Mouse (Mus musculus) neural tube, embryonic 11.5 days (tissue): ENCODE measurements around the gene Myg1. TPM values are rescaled to one million over a fixed set of nuclear protein-coding genes. Genes with fewer than 3 reads are reported as not detected.

Source experiments
- ATAC-seq: fragments of 200-750 bp; cut with Nextera tagmentation; 2 replicates; pipeline ENCODE4 v1.8.0; 2017; ENCODE audit warnings: moderate number of reproducible peaks, mild to moderate bottlenecking, moderate TSS enrichment, moderate library complexity; ENCODE audit not compliant: insufficient read depth, low FRiP score, low TSS enrichment
- DNase-seq: peaks from one replicate; pipeline ENCODE4 v3.0.0-alpha.2; 2015; ENCODE audit warnings: low spot score
- H3K27ac ChIP-seq: fragments of 300-500 bp; sonication (generic); 2 replicates; pipeline ENCODE4 v1.5.1; 2014; ENCODE audit warnings: low read depth, mild to moderate bottlenecking, low read length
- H3K27me3 ChIP-seq: fragments of 300-500 bp; sonication (generic); 2 replicates; pipeline ENCODE4 v1.6.1; 2014; ENCODE audit warnings: mild to moderate bottlenecking, low read length, mixed read lengths; ENCODE audit not compliant: control insufficient read depth, insufficient read depth
- H3K36me3 ChIP-seq: fragments of 300-500 bp; sonication (generic); 2 replicates; pipeline ENCODE4 v1.6.1; 2014; ENCODE audit warnings: mild to moderate bottlenecking, low read length, moderate library complexity, mixed read lengths; ENCODE audit not compliant: control insufficient read depth, insufficient read depth
- H3K4me1 ChIP-seq: fragments of 300-500 bp; sonication (generic); 2 replicates; pipeline ENCODE4 v1.6.1; 2014; ENCODE audit warnings: low read length, mixed read lengths; ENCODE audit not compliant: control insufficient read depth, insufficient read depth
- H3K4me2 ChIP-seq: fragments of 300-500 bp; sonication (generic); 2 replicates; pipeline ENCODE4 v1.6.1; 2014; ENCODE audit warnings: low read depth, mild to moderate bottlenecking, moderate library complexity
- H3K4me3 ChIP-seq: fragments of 300-500 bp; sonication (generic); 2 replicates; pipeline ENCODE4 v1.5.1; 2014; ENCODE audit warnings: low read depth, low read length
- H3K9ac ChIP-seq: fragments of 300-500 bp; sonication (generic); 2 replicates; pipeline ENCODE4 v1.6.1; 2014; ENCODE audit warnings: mild to moderate bottlenecking, low read length
- H3K9me3 ChIP-seq: fragments of 300-500 bp; sonication (generic); 2 replicates; pipeline ENCODE4 v1.6.1; 2016; ENCODE audit warnings: low read length; ENCODE audit not compliant: control insufficient read depth
- WGBS: fragments of 180-500 bp; shearing (Covaris S2); extraction: QIAGEN DNeasy Blood & Tissue Kit; methylation state at CpG from one replicate; pipeline ENCODE4 v1.1.7; 2014; 5-methylcytosine and 5-hydroxymethylcytosine counted together
- polyA plus RNA-seq: library from polyadenylated mRNA; unstranded; fragments of >200 nt; fragmentation: Nextera tagmentation; extraction: Ambion mirVana; gene quantifications from 2 replicates; pipeline ENCODE4 v1.2.1, GENCODE M21; 2014

The Myg1 gene
- polyA plus RNA-seq, 1 experiment from 2014 or later, result 102 TPM

DNA sequence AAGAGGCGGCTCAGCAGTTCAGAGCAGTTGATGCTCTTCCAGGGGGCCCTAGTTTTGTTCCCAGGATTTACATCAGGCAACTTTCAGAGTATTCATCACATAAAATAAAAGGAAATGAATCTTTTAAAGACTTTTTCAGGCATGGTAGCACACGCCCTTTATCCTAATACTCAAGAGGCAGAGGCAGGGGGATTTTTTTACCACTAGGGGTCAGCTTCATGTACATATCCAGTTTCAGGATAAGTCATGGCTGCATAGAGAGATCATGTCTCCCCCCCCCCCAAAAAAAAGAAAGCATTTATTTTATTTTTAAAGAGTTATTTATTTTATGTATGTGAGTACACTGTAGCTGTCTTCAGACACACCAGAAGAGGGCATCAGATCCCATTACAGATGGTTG is 22.5 kb downstream of the Myg1 start:
- no peak for ATAC-seq
- no peak overlapping the region for H3K4me3 ChIP-seq
- DNase-seq, result no peak
- no peaks in the 10 kb centered on the region for H3K36me3 ChIP-seq
- H3K27me3 ChIP-seq, result peaks cover 11% of the 10 kb centered on the region
- peaks cover 23% of the 10 kb centered on the region for H3K4me1 ChIP-seq
- H3K4me2 ChIP-seq, result no peak overlapping the region
- no peak overlapping the region for H3K9ac ChIP-seq
- H3K9me3 ChIP-seq, result no peaks in the 10 kb centered on the region
- no peak overlapping the region for H3K27ac ChIP-seq
- WGBS, result 90% methylated on average over 2 of the region's 2 CpGs

DNA sequence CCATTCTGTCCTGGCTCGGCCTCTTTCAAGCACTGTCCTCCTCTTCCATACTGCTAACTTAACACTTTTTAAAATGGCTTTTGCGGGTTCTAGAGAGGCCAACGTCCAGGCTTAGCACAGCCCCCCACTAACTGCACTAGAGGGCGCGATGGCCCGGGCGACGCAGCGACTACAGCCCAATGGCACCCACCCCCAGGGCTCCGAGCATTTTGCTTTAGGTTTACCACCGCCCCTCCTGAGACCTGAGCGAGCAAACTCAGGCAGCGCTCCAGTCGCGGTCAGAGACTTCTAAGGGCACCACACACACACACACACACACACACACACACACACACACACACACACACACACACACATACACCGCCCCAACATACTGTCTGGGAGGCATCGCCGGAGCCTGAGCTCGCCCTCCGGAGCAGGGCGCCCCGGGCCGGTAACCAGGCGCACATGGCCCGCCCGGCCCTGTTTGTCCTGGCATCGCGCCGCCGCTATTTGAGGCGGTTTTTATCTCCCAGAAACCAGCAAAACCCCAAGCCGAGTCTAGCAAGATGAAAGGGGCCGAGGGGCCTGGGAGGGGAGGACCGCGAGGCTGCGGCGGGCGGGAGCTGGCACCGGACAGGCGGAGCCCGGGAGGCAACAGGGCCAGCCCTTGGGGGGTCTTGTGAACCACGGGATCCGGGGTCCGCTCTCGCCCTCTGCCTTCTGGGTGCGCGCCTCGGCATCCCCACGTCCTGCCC is 23.8 kb downstream of the Myg1 start:
- Histone ChIP-seq H3K4me1 (peaks cover 20% of the 10 kb centered on the region), H3K9me3 (no peaks in the 10 kb centered on the region), H3K4me3 (peak overlapping the region; percentile 34), H3K36me3 (no peaks in the 10 kb centered on the region), H3K4me2 (peak overlapping the region; percentile 72), H3K9ac (peak overlapping the region; percentile 71), H3K27me3 (peaks cover 11% of the 10 kb centered on the region), H3K27ac (peak overlapping the region; percentile 81)
- ATAC-seq, result peak; percentile 60
- DNase-seq, result peak; percentile 78
- under 1% methylated on average over 44 of the region's 49 CpGs for WGBS

DNA sequence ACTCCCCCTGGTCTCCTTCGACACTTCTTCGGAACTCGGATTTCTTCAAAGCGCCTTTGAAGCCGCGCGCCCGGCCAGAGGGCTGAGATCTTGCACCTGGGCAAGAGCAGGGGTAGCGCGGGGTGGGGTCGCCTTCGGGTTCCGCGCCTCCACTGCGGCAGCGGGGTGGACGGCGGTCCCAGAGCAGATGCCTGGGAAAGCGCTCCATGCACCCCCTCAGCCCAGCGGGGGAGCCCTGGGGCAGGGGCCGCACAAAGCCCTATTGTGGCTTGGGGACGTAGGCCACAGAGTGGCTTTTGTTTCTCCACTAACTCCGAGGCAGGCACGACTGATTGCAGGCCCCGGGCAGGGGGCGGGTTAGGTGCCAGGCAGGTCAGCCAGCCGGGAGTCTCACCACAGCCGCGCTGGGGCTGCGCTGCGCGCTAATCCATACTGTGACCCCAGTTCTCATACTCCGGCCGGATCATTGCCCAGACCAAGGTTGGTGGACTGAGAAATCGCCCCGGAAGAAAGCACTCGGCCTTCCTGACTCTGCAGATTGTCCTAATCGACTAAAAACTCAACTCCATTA is 24.4 kb downstream of the Myg1 start:
- Histone ChIP-seq H3K36me3 (no peaks in the 10 kb centered on the region), H3K4me1 (peaks cover 20% of the 10 kb centered on the region), H3K9me3 (no peaks in the 10 kb centered on the region), H3K4me2 (peak overlapping the region; percentile 72), H3K27me3 (peaks cover 11% of the 10 kb centered on the region), H3K4me3 (peak overlapping the region; percentile 34), H3K27ac (peak overlapping the region; percentile 81), H3K9ac (peak overlapping the region; percentile 71)
- WGBS, result under 1% methylated on average over 37 of the region's 38 CpGs
- ATAC-seq (peak; percentile 78), DNase-seq (peak; percentile 83)

DNA sequence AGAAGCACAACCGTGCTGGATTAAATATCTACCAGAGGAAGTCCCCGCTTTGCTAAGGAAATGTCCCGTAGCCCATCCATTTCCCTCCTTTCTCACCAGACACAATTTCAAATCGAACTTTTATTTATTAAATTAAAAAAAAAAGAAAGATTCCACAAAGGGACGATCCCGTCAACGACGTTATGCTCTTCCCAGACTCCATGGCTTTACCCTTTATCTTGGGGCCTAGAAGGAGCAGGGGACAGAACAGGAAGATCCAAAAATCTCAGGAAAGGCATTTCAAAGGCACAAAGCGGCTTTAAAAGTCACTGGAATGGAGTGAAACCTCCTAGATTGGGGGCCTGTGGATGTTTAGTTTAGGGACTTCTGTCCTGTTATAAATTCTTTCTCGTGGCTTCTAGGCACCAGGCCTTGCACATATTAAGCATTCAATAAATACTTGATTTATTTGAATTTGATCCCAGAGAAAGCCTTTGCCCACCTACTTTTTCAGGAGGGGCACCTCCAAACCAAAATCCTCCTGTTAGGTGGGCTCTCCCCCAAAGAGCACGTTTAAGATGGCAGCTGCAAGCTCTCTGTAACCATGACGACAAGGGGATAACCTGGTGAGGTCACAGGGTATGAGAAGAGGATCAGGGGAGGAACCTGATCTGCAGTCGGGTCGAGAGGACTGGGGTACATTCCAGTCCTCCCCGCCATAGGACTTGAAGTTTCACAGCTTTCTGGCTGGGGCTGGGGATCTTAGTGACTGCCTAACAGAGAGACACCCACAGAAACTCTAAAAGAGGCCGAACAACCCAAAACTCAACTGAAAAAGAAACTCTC is 25.2 kb downstream of the Myg1 start:
- peaks cover 11% of the 10 kb centered on the region for H3K27me3 ChIP-seq
- H3K9me3 ChIP-seq, result no peaks in the 10 kb centered on the region
- ATAC-seq, result no peak
- H3K4me2 ChIP-seq, result peak overlapping the region; percentile 72
- H3K9ac ChIP-seq, result peak overlapping the region; percentile 71; the same call in 1 of the 2 replicates
- no peaks in the 10 kb centered on the region for H3K36me3 ChIP-seq
- H3K4me3 ChIP-seq, result no peak overlapping the region; the same call in 1 of the 2 replicates
- no peak for DNase-seq
- H3K27ac ChIP-seq, result peak overlapping the region; percentile 81
- H3K4me1 ChIP-seq, result peaks cover 20% of the 10 kb centered on the region
- WGBS, result 19% methylated on average over 16 of the region's 16 CpGs

DNA sequence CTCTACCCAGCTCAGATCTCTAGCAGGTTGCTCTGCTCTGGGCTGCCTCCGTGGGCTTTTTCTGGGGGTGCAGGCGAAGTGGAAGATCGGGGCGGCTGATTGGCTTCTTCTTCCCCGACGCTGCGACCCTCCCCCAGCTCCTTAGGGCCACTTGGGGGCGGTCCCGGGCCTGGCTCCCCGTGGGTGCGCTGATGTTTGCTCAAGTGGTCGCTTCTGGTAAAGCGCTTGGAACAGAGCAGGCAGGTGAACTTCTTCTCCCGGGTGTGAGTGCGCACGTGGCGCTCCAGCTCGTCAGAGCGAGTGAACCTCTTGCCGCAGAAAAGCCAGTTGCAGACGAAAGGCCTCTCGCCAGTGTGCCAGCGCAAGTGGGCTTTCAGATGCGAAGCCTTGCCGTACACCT is 26.6 kb downstream of the Myg1 start:
- Histone ChIP-seq H3K9ac (peak overlapping the region; percentile 32; the same call in 1 of the 2 replicates), H3K4me1 (peaks cover 20% of the 10 kb centered on the region), H3K27ac (no peak overlapping the region)

DNA sequence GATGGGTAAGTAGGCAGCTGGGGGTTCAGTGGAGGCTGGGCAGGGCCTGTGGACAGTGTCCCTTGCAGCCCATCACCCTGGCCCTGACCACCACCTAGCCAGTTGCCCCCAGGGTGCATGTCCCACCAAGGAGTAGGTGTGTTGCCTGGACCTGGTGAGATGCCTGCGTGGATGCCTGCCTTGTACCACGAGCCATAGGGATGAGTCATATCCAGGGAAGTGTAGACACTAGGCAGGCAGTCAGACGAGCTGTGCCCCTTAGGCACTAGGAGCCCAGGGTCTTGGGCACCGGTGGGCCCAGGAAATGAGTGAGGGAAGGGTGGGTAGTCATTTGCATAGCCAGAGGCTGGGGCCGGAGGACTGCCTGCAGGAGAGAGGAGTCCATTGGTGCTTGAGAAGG is 27.3 kb downstream of the Myg1 start:
- peaks cover 11% of the 10 kb centered on the region for H3K27me3 ChIP-seq
- DNase-seq (no peak), ATAC-seq (no peak)
- H3K9me3 ChIP-seq, result no peaks in the 10 kb centered on the region
- WGBS, result 24% methylated on average over 5 of the region's 5 CpGs
- no peak overlapping the region for H3K4me3 ChIP-seq
- no peaks in the 10 kb centered on the region for H3K36me3 ChIP-seq
- H3K4me1 ChIP-seq, result peaks cover 20% of the 10 kb centered on the region
- no peak overlapping the region for H3K9ac ChIP-seq
- H3K27ac ChIP-seq, result no peak overlapping the region
- no peak overlapping the region; the same call in 1 of the 2 replicates for H3K4me2 ChIP-seq

More for the DNA sequence above, 26.6 kb downstream of the Myg1 start:
- ATAC-seq (no peak), DNase-seq (peak; percentile 55)
- Histone ChIP-seq H3K9me3 (no peaks in the 10 kb centered on the region), H3K4me2 (peak overlapping the region; percentile 35), H3K27me3 (peaks cover 11% of the 10 kb centered on the region), H3K36me3 (no peaks in the 10 kb centered on the region), H3K4me3 (peak overlapping the region; percentile 19; the same call in 1 of the 2 replicates)
- WGBS, result 2% methylated on average over 25 of the region's 25 CpGs

DNA sequence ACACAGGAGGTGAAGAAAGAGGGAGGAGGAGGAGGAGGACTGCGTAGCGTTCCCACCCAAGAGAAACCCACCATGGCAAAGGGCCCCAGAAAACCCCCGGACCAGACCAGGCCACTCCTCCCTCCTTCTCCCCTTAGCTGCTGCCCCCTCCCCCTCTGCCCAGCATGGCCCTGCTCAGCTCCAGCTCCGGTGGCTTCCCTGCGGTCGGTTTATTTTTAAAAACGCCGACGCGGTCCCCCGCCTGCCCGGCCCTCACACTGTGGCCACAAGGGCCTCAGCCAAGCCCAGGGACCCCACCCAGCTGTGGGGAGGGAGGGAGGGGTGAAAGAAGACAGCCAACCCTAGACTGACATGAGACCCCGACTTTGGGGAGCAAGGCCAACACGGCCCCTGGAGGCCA is 31.1 kb downstream of the Myg1 start:
- H3K27ac ChIP-seq, result no peak overlapping the region
- no peaks in the 10 kb centered on the region for H3K9me3 ChIP-seq
- no peak overlapping the region for H3K4me3 ChIP-seq
- peak overlapping the region; percentile 0; the same call in 1 of the 2 replicates for H3K9ac ChIP-seq
- H3K4me2 ChIP-seq, result no peak overlapping the region; the same call in 1 of the 2 replicates
- peaks cover 14% of the 10 kb centered on the region for H3K27me3 ChIP-seq
- no peak for DNase-seq
- H3K4me1 ChIP-seq, result peaks cover 13% of the 10 kb centered on the region
- H3K36me3 ChIP-seq, result no peaks in the 10 kb centered on the region
- 14% methylated on average over 14 of the region's 14 CpGs for WGBS
- ATAC-seq, result no peak

DNA sequence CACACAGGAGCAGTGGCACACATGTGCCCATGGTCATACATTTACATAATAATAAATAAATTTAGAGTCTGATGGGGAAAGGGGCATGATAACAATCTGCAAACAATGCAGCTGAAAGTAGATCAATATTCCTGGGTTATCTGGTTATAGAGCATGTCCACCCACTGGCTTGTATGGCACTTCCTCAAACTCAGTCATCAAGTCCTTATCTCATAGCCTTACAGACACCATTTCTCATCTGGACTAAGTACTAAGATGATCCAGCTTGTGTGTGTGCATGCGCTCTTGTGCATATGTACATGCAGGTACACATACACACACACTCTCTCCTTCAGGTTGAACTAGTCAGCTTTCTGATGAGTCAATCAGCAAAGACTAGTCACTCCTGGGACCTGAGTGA is 33.2 kb downstream of the Myg1 start:
- Histone ChIP-seq H3K9ac (no peak overlapping the region), H3K27ac (no peak overlapping the region), H3K4me1 (peaks cover 2% of the 10 kb centered on the region; the same call in 1 of the 2 replicates), H3K4me2 (no peak overlapping the region), H3K9me3 (no peaks in the 10 kb centered on the region), H3K27me3 (0 out of 2 replicates have a peak, but pooled peaks cover 3% of the 10 kb centered on the region), H3K4me3 (no peak overlapping the region), H3K36me3 (no peaks in the 10 kb centered on the region)
- 97% methylated on average over 1 of the region's 1 CpGs for WGBS
- ATAC-seq (no peak), DNase-seq (no peak)
